Mouse (Mus musculus) gastrocnemius, postnatal 36 days (tissue): Measurements from ENCODE around the gene Tmem102. TPM values are rescaled to one million over a fixed set of nuclear protein-coding genes. Genes with fewer than 3 reads are reported as not detected.
A peak's percentile ranks its signal among the peaks of the same experiment; 100 is the strongest.

ENCODE experiments used
- DNase-seq, 2 experiments: peaks; one replicate each; pipeline ENCODE4 v3.0.0; 2022
- intact Hi-C: fragments of 180-260 bp; cut with DNase I; formaldehyde crosslinking; loops from one replicate; pipeline ENCODE4 v1.15.1; 2025
- total RNA-seq, 2 experiments: library from RNA; stranded (reverse); gene quantifications; 2 replicates each; pipeline ENCODE4 v1.2.3; 2021

Tmem102 gene
- total RNA-seq, 2 experiments from 2014 or later = 0.12 to 0.20 TPM

DNA sequence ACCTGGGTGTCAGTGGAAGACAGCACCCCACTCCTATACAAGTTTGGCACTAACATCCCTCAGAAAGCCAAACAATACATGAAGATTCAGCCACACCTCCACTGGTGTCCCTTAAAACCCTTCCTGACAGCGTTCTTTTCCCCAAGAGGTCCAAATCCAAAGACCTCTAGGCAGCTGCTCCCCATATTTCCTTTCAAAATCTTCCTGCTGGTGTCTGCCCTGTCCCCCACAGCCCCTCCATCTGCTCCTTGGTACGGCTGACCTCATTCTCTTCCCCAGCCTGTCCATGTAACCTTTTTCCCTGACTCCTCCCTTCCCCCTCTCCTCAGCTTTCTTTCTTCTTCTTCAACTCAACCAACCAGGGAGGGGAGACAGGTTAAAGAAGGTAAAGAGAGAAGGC lies 18.0 kb upstream of the Tmem102 start:
- intact Hi-C loops = no loop called here
- no peak for DNase-seq

DNA sequence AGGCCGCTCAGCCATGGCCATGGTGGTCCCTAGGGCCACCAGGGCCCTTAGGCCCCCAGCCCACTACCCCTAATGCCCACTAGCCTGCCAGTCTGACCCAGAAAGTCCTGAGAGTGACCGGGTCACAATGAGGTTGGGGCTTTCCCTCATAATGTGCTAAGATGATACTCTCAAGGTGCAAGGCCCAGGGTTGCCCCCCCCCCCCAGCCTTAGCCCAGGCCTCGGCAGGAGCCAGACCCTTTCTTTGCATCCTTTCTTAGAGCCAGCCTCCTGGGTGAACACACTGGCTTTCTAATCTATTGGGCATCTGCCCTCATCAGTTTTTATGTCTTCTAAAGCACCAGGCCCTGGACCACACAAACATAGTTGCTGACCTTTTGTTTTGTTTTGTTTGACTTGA lies 16.7 kb upstream of the Tmem102 start, which contains the start of gene Spem1:
TSS of gene Spem1 (minus strand) at position 101 of the 400 bp plus-strand sequence.
- intact Hi-C loops = no loop called here
- no peak for DNase-seq

DNA sequence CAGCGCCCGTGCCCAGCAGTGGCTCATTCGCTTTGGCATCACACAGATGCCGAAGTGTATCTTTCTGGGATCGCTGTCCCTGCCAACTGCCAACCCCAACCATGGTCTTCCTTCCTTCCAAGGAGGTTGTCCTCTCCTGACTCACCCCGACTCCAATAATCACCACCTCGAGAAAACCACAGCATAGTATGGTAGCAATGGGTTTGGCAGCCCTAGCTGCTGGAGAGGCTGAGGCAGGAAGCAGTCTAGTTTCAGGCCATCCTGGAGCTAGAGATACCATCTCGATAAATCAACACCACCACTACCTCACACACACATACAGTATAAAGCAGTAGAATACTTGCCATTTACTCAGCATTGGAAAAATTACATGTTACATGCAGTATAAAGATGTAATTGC lies 13.4 kb upstream of the Tmem102 start:
- intact Hi-C loops = no loop called here
- no peak for DNase-seq

DNA sequence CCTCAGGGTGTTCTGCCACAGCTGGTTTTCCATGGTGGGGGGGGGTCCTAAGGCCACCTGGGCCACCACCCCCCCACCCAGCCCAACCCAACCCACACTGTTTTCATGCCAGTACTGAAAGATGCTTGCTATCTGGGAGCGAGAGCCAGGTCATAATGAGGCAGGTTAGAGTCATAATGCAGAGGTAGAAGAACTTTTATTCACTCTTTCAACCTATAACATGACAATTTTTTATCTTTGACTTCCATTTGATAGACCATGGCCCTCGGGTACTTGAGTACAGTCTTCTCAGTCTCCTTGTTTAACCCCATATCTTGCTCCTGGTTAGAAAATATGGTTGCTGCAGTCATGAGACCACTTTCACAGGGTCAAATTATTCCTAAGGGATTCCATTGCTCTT lies 12.9 kb upstream of the Tmem102 start, which contains the start of gene Spem2:
TSS of gene Spem2 (minus strand) at position 101 of the 400 bp plus-strand sequence.
- intact Hi-C loops = no loop called here

DNA sequence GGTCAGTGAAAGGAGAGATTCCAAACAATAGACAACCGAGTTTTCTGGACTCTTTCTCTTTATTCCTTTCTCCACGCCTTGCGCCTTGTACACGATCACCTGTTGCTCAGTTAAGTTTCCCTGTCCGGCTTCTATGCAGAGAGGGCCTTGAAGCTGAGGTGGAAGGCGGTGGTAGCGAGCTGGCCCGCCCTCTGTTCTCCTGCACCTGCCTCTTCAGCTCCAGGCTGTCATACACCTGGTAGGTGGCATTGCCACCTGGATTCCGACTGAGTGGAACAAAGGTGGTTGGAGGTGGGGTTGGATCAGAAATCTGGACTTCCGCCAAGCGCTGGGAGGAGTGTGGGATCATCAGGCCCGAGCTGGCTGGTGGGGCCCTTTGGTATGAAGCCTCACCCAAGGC lies 11.1 kb upstream of the Tmem102 start:
- no peak for DNase-seq
- intact Hi-C loops = no loop called here

More for the DNA sequence above, 12.9 kb upstream of the Tmem102 start, which contains the start of gene Spem2:
- DNase-seq = no peak

DNA sequence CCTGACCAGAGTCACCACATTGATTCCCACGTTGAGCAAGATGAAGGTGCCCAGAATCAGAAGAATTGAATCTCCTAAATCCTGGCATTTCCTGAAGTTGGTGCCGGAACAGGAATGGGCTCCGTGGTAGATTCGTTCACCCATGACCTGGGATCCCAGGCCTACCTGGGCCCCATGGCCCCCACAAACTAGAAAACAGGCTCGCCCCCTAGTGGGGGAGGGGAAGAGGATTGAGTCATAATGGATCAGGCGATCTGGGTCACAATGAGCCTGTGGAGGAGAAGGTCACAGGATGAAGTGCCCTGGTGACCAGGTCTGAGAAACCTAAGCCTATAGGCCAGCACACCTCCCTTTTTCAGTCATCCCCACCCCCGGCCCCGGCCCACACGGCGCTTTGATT lies 9.7 kb upstream of the Tmem102 start, which contains the start of gene Gm39566:
TSS of gene Gm39566 (minus strand) at position 144 of the 400 bp plus-strand sequence.
- no peak for DNase-seq
- intact Hi-C loops = no loop called here

DNA sequence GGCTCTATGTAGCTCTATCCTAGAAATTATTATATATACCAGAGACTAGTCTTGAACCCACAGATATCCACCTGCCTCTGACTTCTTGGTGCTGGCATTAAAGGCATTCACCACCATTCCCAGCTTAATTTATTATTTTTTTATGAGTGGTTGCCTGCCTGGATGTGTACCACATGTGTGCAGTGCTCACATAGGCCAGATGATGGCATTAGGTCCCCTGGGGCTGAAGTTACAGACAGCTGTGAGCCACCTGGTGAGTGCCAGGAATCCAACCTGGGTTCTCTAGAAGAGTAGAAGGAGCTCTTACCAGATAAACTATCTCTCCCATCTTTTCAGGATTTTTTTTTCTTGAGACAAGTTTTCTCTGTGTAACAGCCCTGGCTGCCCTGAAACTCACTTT lies 4.9 kb upstream of the Tmem102 start:
- no peak for DNase-seq
- intact Hi-C loops = no loop called here

DNA sequence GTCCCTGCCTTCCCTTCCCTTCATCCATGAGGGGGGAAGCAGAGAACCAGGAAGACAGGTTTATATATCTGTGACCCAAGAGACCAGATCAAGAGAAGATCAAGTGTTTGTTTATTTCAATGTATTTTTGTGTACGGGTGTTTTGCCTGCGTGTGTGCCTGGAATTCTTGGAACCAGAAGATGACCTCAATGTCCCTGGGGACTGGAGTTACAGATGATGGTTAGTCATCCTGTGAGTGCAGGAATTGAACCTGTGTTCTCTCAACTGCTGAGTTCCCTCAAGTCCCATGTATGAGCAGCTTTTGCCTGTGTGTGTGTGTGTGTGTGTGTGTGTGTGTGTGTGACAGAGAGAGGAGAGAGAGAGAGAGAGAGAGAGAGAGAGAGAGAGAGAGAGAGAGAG lies 2.2 kb upstream of the Tmem102 start:
- DNase-seq = no peak
- intact Hi-C loops = no loop called here

DNA sequence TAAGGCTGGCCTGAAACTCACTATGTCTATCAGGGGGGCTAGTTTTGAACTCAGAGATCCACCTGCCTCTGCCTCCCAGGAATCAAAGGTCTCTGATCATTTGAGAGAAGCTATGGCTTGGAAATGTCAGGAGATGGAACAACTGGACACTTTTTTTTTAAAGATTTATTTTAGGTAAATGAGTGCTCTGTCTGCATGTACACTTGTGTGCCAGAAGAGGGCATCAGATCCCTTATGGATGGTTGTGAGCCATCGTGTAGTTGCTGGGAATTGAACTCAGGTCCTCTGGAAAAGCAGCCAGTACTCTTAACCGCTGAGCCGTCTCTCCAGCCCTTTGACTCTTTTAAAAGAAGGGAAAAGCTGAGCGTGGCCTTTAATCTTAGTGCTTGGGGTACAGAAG lies 954 bp upstream of the Tmem102 start:
- intact Hi-C loops = no loop called here
- no peak for DNase-seq

DNA sequence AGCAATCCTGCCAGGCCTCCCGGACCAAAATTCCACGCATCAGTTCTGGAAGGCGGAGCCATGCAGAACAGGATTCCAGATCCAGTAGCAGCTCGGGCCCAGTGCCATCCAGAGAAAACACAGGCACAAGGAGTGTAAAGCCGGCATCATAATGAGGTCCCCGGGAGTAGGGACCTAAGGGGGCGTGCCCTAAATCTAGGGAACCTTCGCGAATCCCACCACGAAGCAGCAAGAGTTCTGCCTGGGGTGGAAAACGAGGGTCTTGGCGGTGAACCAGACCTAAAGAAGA lies 828 bp downstream of the Tmem102 start:
- no peak for DNase-seq
- intact Hi-C loops = loop anchor here (5.0 kb wide), 3 partner anchors 33 to 73 kb away; partner anchors contain the start of genes Nlgn2, Slc35g3, Tmem256 and Tmem95

DNA sequence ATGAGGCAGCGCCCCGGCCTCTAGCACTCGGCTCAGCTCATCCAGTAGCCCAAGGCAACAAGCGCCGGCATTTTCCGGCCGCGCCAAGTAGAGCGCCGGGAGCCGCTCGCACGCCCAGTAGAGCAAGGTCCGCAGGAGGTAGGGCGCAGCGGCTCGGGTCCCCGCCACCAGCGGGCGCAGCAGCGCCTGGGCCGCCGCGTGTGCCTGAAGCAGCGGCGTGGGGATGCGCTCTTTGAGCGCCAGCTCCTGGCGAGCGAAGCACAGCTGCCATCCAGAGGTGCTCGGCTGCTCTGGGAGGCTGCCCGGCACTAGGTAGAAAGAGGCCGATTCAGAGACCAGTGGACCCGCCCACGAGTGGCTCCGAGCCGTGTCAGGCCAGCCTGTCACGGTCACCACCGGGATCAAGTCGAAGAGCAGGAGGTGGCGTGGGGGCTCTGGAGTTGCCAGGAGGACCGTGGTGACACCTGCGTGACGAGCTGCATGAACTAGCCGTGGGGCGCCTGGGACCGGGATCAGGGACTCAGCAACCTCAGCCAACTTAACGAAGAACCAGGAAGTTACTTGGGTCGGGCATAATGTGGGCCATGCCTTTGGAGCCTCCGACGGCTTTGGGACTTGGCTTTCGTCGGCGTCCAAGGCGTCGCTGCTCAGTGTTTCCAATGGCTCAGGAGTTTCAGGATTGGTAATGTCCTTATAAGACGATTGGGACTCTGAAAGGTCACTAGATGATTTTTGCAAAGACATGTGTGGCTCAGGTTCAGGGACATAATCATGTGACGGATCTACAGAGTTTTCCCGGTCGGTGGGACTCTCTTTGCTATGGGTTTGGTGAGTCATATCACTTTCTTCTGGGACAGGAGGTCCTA lies 1.4 kb downstream of the Tmem102 start:
- DNase-seq = peak; percentile 68
- intact Hi-C loops = loop anchor here (5.0 kb wide), 3 partner anchors 33 to 73 kb away; partner anchors contain the start of genes Nlgn2, Slc35g3, Tmem256 and Tmem95

DNA sequence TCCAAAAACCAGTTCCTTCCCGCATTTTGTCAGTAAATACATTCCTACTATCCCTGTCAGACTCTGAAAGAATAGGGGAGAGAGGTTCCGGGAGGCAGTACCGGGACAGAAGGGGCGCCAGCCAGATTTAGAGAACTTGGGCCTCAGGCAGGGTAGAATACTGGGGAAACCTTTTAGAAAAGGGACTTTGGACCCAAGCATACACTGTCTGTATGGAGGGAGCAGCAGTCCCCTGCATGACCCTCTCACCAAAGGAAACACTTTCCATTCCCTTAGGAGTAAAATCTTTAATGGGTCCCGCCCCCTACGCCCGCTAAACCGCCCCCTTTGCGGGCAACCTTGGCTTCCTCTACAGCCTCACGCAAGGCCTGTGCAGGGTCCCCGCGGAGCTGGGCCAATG lies 2.1 kb downstream of the Tmem102 start:
- intact Hi-C loops = loop anchor here (5.0 kb wide), 3 partner anchors 34 to 74 kb away; partner anchors contain the start of genes Nlgn2, Slc35g3, Tmem256 and Tmem95
- no peak for DNase-seq

DNA sequence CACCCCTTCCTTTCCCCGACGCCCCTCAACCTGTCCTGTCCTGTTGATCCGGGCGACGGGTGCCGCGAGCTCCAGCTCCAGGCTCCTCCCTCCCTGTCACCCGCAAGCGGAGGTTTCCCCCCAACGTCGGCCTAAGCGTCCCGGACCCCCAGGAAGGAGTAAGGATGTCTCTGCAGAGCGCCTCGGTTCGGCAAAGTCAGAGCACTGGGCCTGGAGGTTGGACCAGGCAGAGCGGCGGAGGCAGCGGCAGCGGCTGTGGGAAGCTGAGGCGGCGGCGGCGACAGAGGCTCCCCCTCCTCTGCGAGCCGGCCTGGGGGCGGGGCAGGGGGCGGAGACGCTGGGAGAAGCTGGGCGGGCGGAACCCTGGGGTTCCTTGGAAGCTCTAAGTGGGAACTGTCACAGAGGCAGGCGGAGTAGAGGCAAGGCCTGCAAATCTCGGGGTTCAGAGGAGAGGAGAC lies 2.7 kb downstream of the Tmem102 start:
- DNase-seq = peak; percentile 86 to 87
- intact Hi-C loops = loop anchor here (5.0 kb wide), 3 partner anchors 35 to 75 kb away; partner anchors contain the start of genes Nlgn2, Slc35g3, Tmem256 and Tmem95

DNA sequence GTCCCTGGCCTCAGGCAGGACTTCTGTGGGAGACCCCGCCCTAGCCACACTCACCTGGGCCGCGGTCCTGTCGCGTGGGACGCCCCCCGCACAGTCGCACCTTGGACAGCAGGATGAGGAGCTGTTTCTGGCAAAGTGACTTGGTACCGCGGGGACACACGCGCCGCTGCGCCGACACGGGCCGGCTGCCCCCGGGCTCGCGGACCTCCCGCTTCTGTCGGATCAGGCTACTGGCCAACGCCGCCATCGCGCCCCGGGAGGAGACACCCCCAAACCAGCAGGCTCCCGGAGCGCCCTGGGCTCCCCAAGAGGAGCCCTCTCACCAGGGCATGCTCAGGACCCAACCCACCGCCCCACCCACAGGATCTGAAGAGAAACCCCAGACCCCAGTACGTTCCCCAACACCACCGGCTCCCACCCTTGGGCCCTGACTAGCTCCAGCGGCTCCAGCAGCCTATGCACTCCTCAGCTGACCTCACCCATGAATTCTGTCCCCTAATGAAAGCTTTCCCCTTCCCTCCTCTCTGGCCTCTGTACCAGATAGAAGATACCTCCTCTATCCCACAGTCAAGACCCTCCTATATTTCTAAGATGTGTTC lies 3.9 kb downstream of the Tmem102 start, which contains the start of gene Fgf11:
TSS of gene Fgf11 (minus strand) at position 479 of the 599 bp plus-strand sequence.
- no peak for DNase-seq
- intact Hi-C loops = loop anchor here (5.0 kb wide), 3 partner anchors 36 to 76 kb away; partner anchors contain the start of genes Nlgn2, Slc35g3, Tmem256 and Tmem95

DNA sequence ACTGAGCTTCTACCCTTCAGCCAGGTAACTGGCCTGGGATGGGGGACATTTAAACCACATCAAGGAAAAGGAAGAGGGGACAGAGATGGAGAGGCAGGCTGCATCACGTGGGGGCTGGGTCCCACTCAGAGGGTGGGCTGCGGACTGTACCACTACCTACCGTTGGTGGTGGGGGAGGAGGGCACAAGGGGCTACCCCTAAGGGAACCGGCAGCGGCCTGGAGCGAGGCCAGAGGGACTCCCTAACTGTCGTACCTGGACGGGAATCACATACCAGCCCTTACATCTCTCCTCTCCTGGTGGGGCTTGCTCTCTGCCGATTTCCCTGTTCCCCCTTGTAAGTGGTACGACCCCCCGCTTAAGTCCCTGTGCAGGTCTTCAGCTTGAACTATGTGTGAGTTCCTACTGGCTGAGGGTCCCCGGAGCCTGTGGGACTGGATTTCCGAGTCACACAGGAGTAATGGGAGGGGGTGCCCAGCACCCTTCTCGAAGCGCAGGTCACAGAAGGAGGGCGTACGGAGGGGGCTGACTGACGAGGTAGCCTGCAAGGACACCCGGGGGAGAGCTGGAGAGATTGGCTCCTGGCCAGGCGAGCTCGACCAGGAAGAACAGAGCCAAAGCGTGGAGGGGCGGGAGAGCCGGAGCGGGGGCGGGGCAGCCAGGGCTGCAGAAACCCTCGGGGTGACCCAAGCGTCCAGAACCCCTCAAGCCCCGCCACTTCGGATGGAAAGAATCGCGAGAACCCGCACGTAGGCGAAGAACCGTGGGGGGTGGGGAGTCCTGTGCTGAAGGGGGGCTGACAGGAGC lies 4.8 kb downstream of the Tmem102 start:
- intact Hi-C loops = loop anchor here (5.0 kb wide), 3 partner anchors 37 to 77 kb away; partner anchors contain the start of genes Nlgn2, Slc35g3, Tmem256 and Tmem95
- peak in 1 of 2 experiments; percentile 24 for DNase-seq

DNA sequence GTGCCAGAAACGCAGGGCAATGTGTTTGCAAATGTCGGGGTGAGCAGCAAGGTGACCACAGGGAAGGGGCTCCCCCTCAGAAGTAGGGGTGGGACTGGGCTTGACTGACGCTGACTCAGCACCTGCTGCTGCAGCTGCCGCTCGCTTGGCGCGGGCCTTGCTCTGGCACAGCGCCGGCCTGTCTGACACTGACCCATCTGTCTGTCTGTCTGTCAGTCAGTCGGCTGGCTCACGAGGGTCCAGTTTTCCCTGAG lies 5.4 kb downstream of the Tmem102 start:
- intact Hi-C loops = loop anchor here (5.0 kb wide), 3 partner anchors 37 to 77 kb away; partner anchors contain the start of genes Nlgn2, Slc35g3, Tmem256 and Tmem95
- DNase-seq = no peak

DNA sequence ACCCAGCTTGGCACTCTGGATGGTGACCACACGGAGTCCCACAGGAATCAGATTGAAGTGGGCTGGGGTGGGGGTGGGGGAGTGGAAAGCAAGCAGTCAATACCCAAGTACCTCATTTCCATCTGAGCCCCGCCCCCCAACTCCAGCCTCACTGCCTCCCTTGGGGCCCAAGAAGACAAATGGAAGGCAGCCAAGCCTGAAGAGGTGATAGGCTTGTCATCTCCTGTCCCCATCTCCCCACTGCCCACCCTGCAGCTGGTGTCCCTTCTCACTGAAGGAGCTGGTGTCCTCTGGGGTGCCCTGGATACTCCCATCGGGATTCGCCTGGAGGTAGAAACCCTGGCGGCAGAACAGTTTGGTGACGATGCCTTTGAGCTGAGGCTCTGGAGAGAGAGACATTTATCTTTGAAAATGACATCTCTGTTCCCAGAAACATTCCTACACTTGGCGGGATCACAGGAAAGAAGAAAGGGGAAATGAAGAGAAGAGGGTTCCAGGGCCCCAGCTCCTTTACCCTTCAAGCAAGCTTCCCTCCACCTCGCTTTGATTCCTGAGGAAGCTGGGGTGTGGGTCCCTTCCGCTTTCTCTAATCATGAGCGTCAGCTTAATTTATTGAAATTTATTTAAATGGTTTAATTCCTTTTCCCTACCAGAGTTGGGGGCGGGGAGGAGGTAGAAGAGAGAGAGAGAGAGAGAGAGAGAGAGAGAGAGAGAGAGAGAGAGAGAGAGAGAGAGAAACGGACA lies 5.9 kb downstream of the Tmem102 start:
- intact Hi-C loops = loop anchor here (5.0 kb wide), 3 partner anchors 37 to 78 kb away; partner anchors contain the start of genes Nlgn2, Slc35g3, Tmem256 and Tmem95
- DNase-seq = peak in 1 of 2 experiments; percentile 13

DNA sequence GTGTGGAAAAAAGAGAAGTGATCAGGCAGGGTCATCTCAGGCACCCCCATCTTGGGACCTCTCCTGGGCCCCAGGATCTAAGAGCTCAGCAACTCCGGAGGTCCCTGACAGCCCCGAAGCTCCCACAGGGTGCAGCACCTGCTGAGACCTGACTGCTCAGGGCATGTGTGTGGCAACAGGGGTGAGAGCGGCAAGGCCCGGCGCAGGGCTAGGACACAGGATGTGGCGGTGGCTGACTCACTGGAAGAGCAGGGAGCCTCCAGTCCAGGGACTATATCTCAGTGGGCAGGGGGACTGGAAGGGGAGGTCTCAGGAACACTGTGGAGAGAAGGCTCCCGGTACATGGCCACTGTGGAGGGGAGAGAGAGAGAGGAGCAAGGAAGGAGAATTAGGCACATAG lies 7.5 kb downstream of the Tmem102 start:
- no peak for DNase-seq
- intact Hi-C loops = no loop called here

DNA sequence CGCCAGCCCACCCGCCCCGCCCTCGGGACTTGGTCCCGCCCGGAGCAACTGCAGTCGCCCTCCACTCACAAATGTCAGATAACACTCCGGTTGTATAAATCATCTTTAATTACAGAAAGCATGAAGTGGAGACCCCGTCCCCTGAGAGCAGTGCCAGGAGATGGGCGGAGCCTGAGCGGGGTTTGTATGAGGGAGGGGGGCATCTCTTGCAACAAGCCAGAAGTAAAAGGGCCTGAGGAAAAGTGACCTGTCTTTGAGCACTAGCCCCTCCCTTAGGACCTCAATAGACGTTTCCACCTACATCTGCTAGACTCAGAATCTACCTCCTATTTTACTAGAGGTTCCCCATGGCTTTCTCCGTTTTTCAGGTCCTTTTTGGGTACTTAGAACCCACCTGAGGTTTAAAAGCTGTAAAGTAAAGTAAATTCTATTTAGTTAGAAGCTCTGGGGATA lies 9.4 kb downstream of the Tmem102 start:
- DNase-seq = no peak
- intact Hi-C loops = no loop called here
